Mouse (Mus musculus) midbrain, embryonic 13.5 days (tissue): Measurements from ENCODE around the gene Ptges3. TPM values are rescaled to one million over a fixed set of nuclear protein-coding genes. Genes with fewer than 3 reads are reported as not detected.
"Not testable (repeated sequence)": the region's sequence is repeated elsewhere in the genome, so short reads cannot be mapped to it uniquely, and the experiment has no call there.

Source experiments
- ATAC-seq: fragments of 200-750 bp; cut with Nextera tagmentation; 2 replicates; pipeline ENCODE4 v1.8.0; 2017; ENCODE audit warnings: mild to moderate bottlenecking, moderate TSS enrichment, moderate library complexity
- H3K27ac ChIP-seq: fragments of 300-500 bp; sonication (generic); 2 replicates; pipeline ENCODE4 v1.5.1; 2015; ENCODE audit warnings: inconsistent platforms, mild to moderate bottlenecking, moderate library complexity
- H3K27me3 ChIP-seq: fragments of 300-500 bp; sonication (generic); 2 replicates; pipeline ENCODE4 v1.6.1; 2015; ENCODE audit warnings: mild to moderate bottlenecking, inconsistent platforms
- H3K36me3 ChIP-seq: fragments of 300-500 bp; sonication (generic); 2 replicates; pipeline ENCODE4 v1.6.1; 2015; ENCODE audit warnings: mild to moderate bottlenecking, inconsistent platforms
- H3K4me1 ChIP-seq: fragments of 300-500 bp; sonication (generic); replicated peaks from 2 replicates; pipeline ENCODE4 v1.6.1; 2015; ENCODE audit warnings: inconsistent platforms
- H3K4me2 ChIP-seq: fragments of 300-500 bp; sonication (generic); replicated peaks from 2 replicates; pipeline ENCODE4 v1.6.1; 2015; ENCODE audit warnings: moderate library complexity, mild to moderate bottlenecking, inconsistent platforms
- H3K4me3 ChIP-seq: fragments of 300-500 bp; sonication (generic); replicated peaks from 2 replicates; pipeline ENCODE4 v1.5.1; 2015; ENCODE audit warnings: mild to moderate bottlenecking, inconsistent platforms
- H3K9ac ChIP-seq: fragments of 300-500 bp; sonication (generic); replicated peaks from 2 replicates; pipeline ENCODE4 v1.6.1; 2015; ENCODE audit warnings: mild to moderate bottlenecking, inconsistent platforms
- H3K9me3 ChIP-seq: fragments of 300-500 bp; sonication (generic); 2 replicates; pipeline ENCODE4 v1.6.1; 2016; ENCODE audit warnings: mild to moderate bottlenecking, inconsistent platforms
- WGBS: fragments of 180-500 bp; shearing (Covaris S2); methylation state at CpG from one replicate; pipeline ENCODE4 v1.1.7; 2015; 5-methylcytosine and 5-hydroxymethylcytosine counted together
- polyA plus RNA-seq: library from polyadenylated mRNA; unstranded; fragments of >200 nt; fragmentation: Nextera tagmentation; extraction: Ambion mirVana; gene quantifications from 2 replicates; pipeline ENCODE4 v1.2.1, GENCODE M21; 2015

Gene Ptges3
- polyA plus RNA-seq, 1 experiment from 2014 or later = 443 TPM

DNA sequence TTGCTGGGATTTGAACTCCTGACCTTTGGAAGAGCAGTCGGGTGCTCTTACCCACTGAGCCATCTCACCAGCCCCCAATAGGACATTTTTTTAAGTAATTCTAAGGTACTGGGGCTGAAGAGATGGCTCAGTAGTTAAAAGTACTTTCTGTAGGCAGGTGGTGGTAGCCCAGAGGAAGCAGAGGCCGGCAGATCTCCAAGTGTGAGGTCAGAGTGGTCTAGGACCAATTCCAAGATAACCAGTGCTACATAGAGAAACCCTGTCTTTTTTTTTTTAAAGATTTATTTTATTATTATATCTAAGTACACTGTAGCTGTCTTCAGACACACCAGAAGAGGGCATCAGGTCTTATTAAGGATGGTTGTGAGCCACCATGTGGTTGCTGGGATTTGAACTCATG, 28.5 kb downstream of the Ptges3 start:
- H3K27me3 ChIP-seq, ATAC-seq, H3K4me2 ChIP-seq, H3K27ac ChIP-seq, H3K9me3 ChIP-seq, H3K9ac ChIP-seq, H3K4me3 ChIP-seq: not testable (repeated sequence)
- Histone ChIP-seq H3K4me1 (peaks cover 42% of the 10 kb centered on the region), H3K36me3 (peaks cover 61% of the 10 kb centered on the region)
- 92% methylated on average over 2 of the region's 2 CpGs for WGBS

GRCm38 (mm10) chr10:128088181-128088580, 29.4 kb downstream of the Ptges3 start:
- no peaks in the 10 kb centered on the region for H3K27me3 ChIP-seq
- no peaks in the 10 kb centered on the region for H3K9me3 ChIP-seq
- peaks cover 61% of the 10 kb centered on the region for H3K36me3 ChIP-seq
- H3K27ac ChIP-seq = no peak overlapping the region
- 96% methylated on average over 5 of the region's 5 CpGs for WGBS
- no peak for ATAC-seq
- no peak overlapping the region for H3K9ac ChIP-seq
- no peak overlapping the region for H3K4me3 ChIP-seq
- peaks cover 43% of the 10 kb centered on the region for H3K4me1 ChIP-seq
- H3K4me2 ChIP-seq = no peak overlapping the region

DNA sequence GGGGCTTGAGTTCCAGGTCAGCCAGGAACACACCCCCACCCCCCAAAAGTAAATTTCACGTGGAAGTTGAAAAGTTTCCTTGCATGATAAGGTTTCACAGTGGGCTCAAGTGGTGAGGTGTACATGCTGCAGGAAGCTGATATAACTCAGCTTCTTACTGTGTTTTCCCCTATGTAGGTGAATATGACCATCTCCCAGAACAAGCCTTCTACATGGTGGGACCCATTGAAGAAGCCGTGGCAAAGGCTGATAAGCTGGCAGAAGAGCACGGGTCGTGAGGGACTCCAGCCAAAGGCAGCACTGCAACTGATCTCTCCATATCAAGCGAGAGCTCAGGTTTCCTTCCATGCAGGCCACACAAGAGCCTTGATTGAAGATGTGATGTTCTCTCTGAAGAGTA, 31.1 kb downstream of the Ptges3 start:
- Histone ChIP-seq H3K4me2 (no peak overlapping the region), H3K4me1 (peaks cover 52% of the 10 kb centered on the region)
- WGBS = 76% methylated on average over 5 of the region's 5 CpGs

DNA sequence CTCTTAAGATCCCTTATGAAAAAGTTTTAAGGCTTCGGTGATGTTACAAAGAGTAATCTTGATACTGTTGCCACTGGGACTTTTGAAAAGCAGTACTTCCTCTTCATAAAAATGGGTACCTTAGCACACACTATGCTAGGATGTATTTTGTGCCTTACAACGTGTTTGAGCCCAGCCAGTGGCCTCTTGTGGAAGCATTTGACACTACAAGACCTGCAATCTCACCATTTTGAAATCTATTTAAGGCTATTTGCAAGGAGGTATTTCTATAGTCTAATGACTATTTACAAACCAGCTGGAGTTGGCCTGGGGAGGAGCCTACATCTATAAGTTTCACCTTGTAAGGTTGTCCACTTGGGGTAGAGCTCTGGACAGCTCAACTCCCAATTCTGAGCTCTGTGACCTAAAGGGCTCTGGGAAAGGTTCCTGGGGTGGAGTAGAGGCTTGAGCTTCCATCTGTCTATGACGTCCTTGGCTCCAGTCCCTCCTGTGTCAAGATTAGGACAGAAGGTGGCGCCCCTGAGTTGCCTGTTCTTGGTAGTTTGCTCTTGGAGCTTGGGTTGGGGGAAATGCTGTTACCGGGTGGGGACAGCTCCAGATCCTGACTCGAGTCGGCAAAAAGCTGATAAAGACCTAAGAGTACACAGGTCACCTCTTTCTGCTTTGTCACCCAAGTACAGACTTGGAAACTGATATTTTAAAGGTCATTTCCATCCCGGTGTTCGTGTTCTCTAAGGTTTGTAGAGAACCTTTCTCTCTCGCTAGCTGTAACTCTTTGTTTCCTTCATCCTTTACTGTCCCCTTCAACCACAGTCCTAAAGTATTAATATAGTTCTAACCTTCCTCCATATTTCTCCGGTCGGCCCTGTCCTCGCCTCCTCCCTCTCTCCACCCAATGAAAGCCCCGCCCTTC, 32.2 kb downstream of the Ptges3 start:
- Histone ChIP-seq H3K4me2 (peak overlapping the region; percentile 92), H3K9me3 (no peaks in the 10 kb centered on the region), H3K36me3 (peaks cover 49% of the 10 kb centered on the region), H3K4me3 (peak overlapping the region; percentile 71), H3K9ac (peak overlapping the region; percentile 74), H3K27me3 (no peaks in the 10 kb centered on the region), H3K27ac (peak overlapping the region; percentile 53), H3K4me1 (peaks cover 46% of the 10 kb centered on the region)
- 9% methylated on average over 14 of the region's 14 CpGs for WGBS
- ATAC-seq = peak; percentile 38

More for the DNA sequence above, 31.1 kb downstream of the Ptges3 start:
- Histone ChIP-seq H3K36me3 (peaks cover 59% of the 10 kb centered on the region), H3K9me3 (no peaks in the 10 kb centered on the region), H3K9ac (no peak overlapping the region), H3K4me3 (no peak overlapping the region), H3K27ac (no peak overlapping the region), H3K27me3 (no peaks in the 10 kb centered on the region)
- ATAC-seq = no peak

DNA sequence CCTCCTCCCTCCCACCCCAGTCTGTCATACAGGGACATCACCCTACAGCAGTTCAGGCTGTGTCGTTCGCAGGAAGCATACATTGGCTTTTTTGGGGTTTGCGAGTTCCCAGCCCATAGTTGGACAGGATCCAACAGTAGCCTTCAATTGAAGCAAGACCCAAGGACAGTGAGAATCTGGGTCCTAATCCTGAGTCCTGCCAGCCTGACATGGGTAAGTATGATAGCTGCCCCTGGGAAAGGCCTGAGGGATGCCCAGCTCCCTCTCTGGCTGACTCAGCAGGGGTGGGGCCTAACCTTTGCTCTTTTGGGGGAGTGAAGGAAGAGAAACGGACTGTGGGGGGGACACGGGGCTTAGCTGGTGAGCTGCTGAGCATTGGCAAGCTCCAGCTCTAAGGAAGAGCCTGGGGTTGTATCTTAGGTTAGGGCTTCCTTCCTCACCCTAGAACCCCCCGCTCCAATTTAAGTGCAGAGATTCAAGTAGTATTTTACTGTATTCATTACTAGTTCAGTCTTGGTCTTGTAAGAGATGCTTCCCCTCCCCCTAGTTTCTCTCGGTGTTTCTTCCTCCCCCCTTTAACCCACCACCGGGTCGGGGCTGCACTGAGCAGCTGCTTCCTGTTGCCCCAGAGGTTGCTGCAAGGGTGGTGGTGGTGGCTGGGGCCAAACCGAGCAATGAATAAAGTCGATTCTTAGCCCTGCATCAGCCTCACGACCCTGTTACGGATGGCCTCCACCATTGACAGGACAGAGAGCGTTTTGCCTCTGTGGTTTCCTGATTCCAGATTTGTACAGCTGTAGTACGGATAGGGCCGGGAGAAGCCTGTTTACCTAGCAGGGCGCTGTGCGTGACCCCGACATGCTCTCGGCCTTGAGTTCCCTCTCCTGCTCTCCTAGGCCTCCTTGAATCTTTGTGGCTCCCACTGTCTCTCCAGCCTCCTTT, 33.1 kb downstream of the Ptges3 start, which contains the start of gene Baz2a:
TSS of gene Baz2a (plus strand) at position 14 of the 942 bp plus-strand sequence.
- H3K4me1 ChIP-seq = peaks cover 45% of the 10 kb centered on the region
- H3K36me3 ChIP-seq = peaks cover 39% of the 10 kb centered on the region
- peak within 1 kb of the TSS; percentile 74 for H3K9ac ChIP-seq
- H3K9me3 ChIP-seq = no peaks in the 10 kb centered on the region
- peak within 1 kb of the TSS; percentile 84 for H3K27ac ChIP-seq
- peak; percentile 11; the same call in 1 of the 2 replicates for ATAC-seq
- WGBS = 1% methylated on average over 20 of the region's 20 CpGs
- peak within 1 kb of the TSS; percentile 92 for H3K4me2 ChIP-seq
- peak within 1 kb of the TSS; percentile 71 for H3K4me3 ChIP-seq
- no peaks in the 10 kb centered on the region for H3K27me3 ChIP-seq

DNA sequence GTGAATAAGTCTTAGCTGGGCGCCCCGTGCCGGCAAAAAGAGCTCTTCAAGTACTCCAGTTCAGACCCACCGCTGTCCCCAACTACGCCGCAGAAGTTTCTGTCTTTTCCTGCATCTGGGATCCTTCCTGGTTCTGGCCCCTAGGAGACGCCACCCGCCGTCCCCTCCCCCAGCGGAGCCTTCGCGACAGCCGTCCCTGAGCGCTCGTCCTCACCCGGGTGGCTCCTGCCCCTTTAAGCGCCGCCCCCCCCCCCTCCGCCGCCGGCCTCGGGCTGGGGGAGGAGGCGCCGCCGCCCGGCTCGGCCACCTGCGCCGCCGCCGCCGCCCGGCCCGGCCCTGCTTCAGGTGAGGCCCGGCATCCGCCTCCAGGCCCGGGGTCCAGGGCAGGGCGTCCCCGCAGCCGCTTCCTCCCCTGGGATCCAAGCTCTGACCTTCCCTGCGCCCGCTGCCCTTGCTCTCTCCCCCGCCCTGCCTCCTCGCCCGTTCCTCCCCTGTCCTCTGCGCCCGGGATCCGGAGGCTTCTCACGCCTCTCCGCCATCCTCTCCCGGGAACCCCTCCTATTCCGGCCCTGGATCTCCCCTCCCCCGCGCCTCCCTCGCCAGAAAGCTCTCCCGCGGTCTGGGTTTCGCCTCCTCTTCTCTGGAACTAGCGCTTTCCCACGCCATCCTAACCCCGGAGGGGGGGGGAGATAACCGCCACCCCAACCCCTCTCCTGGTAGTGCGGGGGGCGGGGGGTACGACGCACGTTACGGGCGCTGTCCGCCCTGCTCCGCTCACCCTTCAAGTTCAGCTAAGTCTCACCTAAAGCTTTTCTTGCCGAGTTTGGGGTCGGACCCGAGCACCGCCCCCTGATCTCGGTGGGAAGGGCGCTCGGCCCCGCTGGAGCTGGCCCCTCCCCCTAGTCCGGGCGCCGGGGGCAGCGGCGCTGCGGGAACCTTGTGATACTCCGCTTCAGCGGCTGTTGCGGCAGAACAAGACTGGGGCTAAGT, 34.0 kb downstream of the Ptges3 start:
- H3K9me3 ChIP-seq = no peaks in the 10 kb centered on the region
- ATAC-seq = peak; percentile 49
- peaks cover 31% of the 10 kb centered on the region for H3K36me3 ChIP-seq
- H3K27ac ChIP-seq = peak overlapping the region; percentile 84
- peak overlapping the region; percentile 92 for H3K4me2 ChIP-seq
- peak overlapping the region; percentile 74 for H3K9ac ChIP-seq
- H3K27me3 ChIP-seq = no peaks in the 10 kb centered on the region
- H3K4me1 ChIP-seq = peaks cover 46% of the 10 kb centered on the region
- H3K4me3 ChIP-seq = peak overlapping the region; percentile 71
- WGBS = under 1% methylated on average over 63 of the region's 88 CpGs

GRCm38 (mm10) chr10:128093496-128094294, 34.9 kb downstream of the Ptges3 start:
- Histone ChIP-seq H3K36me3 (peaks cover 22% of the 10 kb centered on the region), H3K9me3 (no peaks in the 10 kb centered on the region), H3K4me3 (peak overlapping the region; percentile 71), H3K27me3 (no peaks in the 10 kb centered on the region), H3K27ac (peak overlapping the region; percentile 84), H3K4me1 (peaks cover 55% of the 10 kb centered on the region), H3K9ac (peak overlapping the region; percentile 74), H3K4me2 (peak overlapping the region; percentile 92)
- WGBS = 23% methylated on average over 13 of the region's 13 CpGs
- no peak for ATAC-seq

DNA sequence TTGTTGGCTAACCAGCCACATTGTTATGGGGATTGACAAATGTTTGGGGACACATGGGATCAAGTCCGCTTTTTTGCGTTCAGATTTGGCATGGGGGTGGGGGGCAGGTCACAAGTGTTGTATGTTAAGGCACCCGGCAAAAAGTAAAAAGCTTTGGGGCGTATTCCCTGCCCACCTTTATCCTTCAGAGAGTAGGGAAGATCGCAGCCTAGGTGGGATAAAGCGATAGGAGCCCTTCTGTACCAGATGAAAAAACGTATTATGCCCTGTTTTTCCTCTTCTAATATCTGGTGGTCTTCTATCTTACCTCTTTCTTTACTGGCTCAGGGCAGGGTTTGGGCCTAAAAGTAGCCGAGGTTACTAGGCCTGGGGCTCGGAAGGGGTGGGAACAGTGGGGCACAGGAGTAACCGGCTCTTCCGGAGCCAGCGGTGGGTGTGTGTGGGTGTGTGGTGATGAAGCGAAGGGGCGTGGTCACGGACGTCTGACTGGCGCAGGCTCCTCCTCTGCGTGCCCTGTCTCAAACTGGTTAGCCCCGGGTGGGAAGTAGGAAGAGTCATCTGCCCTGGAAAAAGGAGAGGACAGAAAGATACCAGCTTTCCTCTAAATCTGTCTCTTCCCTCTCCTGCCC, 35.7 kb downstream of the Ptges3 start:
- peak overlapping the region; percentile 71 for H3K4me3 ChIP-seq
- peak overlapping the region; percentile 51; the same call in 1 of the 2 replicates for H3K27ac ChIP-seq
- no peaks in the 10 kb centered on the region for H3K9me3 ChIP-seq
- WGBS = 9% methylated on average over 19 of the region's 19 CpGs
- peaks cover 58% of the 10 kb centered on the region for H3K4me1 ChIP-seq
- H3K4me2 ChIP-seq = peak overlapping the region; percentile 92
- peaks cover 14% of the 10 kb centered on the region for H3K36me3 ChIP-seq
- peak; percentile 41 for ATAC-seq
- peak overlapping the region; percentile 8; the same call in 1 of the 2 replicates for H3K9ac ChIP-seq
- H3K27me3 ChIP-seq = no peaks in the 10 kb centered on the region

GRCm38 (mm10) chr10:128095003-128095636, 36.4 kb downstream of the Ptges3 start:
- peak overlapping the region; percentile 71; the same call in 1 of the 2 replicates for H3K4me3 ChIP-seq
- 18% methylated on average over 9 of the region's 9 CpGs for WGBS
- no peaks in the 10 kb centered on the region for H3K27me3 ChIP-seq

More at GRCm38 (mm10) chr10:128095003-128095636, 36.4 kb downstream of the Ptges3 start:
- Histone ChIP-seq H3K9me3 (no peaks in the 10 kb centered on the region), H3K4me2 (peak overlapping the region; percentile 92), H3K4me1 (peaks cover 58% of the 10 kb centered on the region), H3K27ac (no peak overlapping the region), H3K9ac (no peak overlapping the region), H3K36me3 (peaks cover 8% of the 10 kb centered on the region)
- no peak for ATAC-seq
